Mouse (Mus musculus) right cerebral cortex, postnatal 14 days (tissue): ENCODE results near the gene Syngr1.

Experiments
- DNase-seq: peaks from one replicate; pipeline ENCODE4 v3.0.0; 2022

The Syngr1 gene

GRCm38 (mm10) chr15:80092041-80092441 lies 907 bp downstream of the Syngr1 start:
- DNase-seq = no peak

DNA sequence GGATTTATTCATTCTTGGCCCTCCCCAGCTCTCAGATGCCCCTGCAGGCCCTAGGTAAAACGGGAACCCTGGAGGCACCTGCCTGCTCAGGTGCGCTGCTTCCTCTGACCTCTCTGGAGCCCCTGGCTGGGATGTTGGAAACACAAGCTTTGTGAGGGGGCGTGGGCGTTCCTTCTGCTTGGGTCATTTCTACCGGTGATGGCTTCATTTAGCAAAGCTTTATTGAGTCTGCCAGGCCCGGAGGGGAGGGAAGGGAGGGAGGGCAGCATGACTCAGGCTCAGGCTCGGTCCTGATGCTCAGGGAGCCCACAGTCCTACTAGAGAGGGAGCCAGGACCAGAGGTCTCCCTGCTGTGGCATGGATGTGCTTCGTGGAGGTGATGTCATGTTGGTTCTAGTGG lies 1.5 kb downstream of the Syngr1 start:
- no peak for DNase-seq

DNA sequence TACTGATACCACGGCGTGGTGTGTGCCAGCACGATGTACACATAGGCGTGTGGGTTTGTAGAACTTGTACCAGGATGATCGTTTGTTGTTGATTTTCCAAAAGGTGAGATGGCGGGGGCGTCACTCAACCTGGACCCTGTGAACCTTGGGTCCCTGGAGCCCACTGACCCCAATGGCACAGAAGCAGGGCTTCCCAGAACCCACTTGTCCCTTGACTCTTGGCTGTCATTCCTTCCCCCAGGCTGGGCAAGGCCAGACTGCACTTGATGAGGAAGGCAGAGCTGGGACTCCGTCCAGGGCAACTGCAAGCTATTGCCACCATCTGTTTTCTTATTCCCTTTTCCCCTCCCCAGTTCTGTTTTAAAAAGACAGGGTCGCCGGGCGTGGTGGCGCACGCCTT lies 3.1 kb downstream of the Syngr1 start:
- DNase-seq = no peak

- no peak for DNase-seq
These were observed 4.5 kb downstream of the Syngr1 start for GRCm38 (mm10) chr15:80095596-80095995.

DNA sequence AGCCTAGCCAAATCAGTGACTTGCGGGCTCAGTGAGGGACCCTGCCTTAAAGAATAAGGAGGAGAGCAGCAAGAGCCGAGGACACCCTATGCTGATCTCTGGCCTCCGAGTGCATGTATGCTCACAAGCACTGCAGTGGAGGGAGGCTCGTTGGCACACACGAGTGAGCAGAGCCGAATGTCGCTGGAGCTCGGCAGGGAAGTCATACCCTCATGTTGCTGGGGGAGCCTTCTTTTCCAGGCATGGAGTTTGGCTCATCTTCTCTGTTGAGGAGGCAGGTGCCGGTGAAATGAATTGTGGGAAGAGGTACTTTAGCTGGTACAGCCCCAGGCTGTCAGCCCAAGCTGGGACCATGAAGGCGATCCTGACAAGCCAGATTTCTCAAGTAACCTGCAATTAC lies 5.3 kb downstream of the Syngr1 start:
- no peak for DNase-seq

DNA sequence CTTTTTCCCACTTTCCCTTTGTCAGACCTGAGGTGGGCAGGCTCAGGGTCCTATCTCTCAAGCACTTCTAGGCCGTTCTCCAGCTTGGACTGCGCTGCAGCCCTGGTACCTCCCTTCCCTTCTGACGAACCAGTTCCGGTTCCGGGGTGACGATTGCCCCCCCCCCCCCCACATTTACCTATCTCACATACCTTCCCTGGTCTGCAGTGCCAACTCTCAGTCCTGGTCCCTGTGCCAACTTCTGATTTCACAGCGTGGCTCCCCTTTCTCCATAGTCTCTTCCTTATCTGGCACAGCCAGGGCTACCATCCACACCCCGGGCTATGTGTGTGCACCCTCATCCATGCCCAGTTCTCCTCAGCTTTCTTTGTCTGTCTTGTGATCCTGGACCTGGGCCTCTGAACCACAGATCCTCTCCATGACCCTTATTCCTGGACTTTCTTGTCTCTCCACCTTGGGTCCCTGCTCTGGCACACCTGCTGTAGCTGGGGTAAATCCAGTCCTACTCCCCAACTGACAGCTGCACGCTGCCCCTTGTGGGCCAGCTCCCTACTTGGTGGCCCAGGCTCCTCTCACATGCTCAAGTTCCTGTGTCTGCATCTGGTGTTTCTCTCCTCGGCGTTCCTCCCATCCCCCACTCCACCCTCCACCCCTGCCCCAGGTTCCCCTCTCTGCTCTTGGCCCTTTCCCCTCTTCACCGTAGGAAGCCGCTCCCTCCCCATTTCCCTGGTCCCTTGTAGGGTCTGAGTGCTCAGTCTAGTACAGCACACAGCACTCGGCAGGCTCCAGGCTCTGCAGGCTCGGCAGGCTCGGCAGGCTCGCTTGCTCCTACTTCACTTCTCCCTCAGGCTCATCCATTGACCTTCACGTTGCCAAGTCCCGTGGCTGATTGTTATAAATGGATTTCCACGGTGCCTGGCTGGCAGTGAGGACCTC lies 6.1 kb downstream of the Syngr1 start:
- DNase-seq = no peak

DNA sequence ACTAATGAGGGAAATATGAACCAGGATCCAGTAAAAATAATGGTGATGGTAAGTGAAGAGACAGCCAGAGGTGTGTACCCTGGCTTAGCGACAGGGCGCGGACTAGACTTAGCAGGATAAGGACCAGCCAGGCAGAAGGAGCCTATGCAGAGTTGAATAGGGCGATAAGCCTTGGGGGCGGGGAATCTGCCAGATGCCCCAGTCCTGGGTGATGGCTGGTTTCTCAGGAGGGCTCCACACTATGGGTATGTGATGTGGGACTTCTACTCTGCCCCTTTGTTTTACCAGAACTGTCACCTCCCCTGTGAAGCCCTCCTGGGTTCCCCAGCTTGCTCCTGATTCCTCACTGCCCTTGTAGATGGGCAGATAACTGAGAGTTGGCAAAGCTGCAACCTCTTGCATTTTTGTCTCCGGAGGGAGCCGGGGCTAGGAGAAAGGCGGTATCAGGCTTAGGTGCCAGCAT lies 6.9 kb downstream of the Syngr1 start:
- no peak for DNase-seq

- no peak for DNase-seq
These were observed 7.7 kb downstream of the Syngr1 start for GRCm38 (mm10) chr15:80098809-80099208.

- no peak for DNase-seq
These were observed 8.3 kb downstream of the Syngr1 start for GRCm38 (mm10) chr15:80099477-80099876.

DNA sequence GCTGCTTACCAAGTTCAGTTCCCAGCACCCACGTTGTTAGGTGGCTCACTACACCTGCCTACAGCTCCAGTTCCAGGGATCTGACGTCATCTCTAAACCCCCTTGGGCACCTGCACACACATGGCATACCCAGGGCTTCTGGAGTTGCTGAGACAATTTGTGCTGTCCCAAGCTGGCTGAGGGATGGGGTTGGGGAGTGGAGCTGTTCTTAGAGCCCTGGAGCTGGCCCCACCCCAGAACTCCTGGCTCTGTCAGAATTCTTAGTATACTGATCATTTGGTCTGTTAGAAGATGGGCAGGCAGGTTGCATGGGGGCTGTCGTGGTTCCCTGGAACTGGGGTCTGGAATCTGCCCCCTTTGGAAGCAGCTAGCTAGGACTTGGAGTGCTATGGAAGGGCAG lies 9.1 kb downstream of the Syngr1 start:
- no peak for DNase-seq

GRCm38 (mm10) chr15:80100871-80101270 lies 9.7 kb downstream of the Syngr1 start:
- DNase-seq = no peak

- no peak for DNase-seq
These were observed 10.4 kb downstream of the Syngr1 start for GRCm38 (mm10) chr15:80101503-80101902.

DNA sequence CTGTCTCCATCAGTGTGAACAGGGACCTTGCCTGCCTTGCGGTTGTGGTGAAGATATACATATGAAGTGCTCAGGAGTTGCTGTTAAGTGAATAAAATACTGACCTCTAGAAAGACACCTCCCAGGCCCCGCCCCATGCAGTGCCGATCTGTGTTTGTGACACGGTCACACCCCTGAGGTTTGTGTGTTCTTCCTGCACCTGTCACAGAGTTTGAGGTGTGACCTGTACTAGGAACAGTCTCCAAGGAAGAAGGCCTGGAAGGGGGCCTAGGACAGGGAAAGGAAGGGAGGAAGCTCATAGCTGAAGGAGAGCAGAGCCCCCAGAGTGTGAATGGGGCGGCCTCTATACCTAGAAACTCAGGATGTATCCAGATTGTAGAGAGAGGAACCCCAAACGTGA lies 11.4 kb downstream of the Syngr1 start:
- DNase-seq = no peak

DNA sequence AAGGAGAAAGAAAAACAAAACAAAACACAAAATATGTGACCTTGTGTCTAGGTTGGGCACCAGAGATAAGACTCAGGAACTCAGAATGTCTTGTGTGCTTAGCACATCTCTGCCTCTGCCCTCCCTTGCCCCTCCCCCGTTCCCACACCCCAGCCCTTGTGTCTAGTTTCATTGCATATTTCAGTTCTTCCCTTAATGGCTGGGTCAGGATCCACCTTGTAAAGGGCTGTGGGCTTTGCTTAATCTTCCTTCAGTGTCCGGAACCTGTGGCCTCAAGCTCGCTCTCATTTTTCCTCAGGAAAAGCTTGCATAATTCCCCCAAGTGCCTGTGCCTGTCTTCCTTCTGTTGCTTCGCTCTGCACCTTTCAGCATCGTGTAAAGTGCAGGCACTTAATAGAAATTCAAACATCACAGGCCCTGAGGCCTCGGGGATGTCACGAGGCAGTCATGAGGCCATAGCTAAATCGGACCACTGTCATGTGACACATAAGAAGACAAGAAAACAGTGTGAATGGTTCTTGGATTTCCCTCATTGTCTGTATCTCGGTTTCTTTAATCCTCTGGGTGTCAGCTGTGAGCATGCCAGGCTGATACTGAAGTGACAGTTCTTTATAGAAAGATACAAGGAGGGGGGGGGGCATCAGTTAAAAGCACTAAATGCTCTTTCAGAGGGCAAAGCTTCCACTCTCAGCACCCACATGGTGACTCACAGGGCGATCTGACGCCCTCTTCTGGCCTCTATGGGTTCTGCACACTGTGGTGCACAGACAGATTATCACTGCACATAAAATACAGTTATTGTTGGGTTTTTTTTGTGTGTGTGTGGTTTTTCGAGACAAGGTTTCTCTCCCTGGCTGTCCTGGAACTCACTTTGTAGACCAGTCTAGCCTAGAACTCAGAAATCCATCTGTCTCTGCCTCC lies 14.6 kb downstream of the Syngr1 start:
- DNase-seq = no peak

DNA sequence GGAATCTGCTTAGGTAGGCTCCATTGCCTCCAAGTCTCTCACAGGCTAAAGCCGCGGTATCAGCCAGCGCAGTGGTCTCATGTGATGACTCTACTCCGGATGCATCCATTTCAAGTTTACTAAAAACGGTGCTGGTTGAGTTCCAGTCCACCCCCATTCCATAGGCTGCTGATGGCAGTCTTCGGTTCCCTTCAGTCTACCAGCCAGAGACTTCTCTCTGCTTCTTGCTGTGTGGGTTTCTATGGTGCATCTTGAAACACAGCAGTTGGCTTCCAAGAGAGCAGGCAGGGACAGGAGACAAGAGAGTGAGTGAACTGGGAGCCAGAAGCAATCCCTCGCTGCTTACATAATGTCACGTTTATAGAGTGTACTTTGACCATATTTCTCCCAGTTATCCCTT lies 16.0 kb downstream of the Syngr1 start:
- no peak for DNase-seq

DNA sequence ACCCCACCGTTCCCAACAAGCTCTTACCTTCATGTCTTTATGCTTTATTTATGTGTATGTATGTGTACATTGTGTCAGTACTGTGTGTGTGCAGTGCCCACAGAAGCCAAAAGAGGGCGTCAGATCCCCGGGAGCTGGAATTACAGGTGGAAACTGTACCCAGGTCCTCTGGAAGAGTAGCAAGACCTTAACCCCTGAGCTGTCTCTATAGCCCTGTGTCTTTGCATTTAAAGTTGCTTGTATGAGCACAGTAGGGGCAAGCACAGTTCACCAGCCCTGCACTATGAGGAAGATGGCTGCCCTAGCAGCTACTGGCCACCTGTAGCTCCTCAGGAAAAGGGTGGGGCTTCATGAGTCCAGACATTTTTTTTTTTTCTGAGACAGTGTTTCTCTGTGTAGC lies 16.4 kb downstream of the Syngr1 start:
- DNase-seq = no peak

- DNase-seq = no peak
These were observed 20.3 kb downstream of the Syngr1 start for GRCm38 (mm10) chr15:80111436-80111835.

- DNase-seq = no peak
These were observed 21.4 kb downstream of the Syngr1 start for GRCm38 (mm10) chr15:80112499-80112898.

DNA sequence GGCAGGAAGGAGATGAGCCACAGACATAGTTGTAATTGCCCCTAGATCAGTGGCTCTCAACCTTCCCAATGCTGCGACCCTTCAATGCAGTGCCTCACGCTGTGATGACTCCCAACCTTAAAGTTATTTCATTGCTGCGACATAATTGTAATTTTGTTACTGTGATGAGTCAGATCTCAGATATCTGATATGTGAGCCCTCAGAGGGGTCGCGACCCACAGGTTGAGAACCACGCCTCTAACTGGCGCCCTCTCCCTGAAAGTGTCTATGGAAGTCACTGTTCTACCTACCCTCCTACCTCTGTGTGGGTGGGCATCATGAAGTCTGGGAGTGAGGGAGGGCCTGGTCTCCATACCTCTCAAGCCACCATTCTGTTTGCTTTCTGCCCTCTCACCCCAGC lies 23.3 kb downstream of the Syngr1 start:
- DNase-seq = no peak

- DNase-seq = no peak
These were observed 24.1 kb downstream of the Syngr1 start for GRCm38 (mm10) chr15:80115256-80115655.

DNA sequence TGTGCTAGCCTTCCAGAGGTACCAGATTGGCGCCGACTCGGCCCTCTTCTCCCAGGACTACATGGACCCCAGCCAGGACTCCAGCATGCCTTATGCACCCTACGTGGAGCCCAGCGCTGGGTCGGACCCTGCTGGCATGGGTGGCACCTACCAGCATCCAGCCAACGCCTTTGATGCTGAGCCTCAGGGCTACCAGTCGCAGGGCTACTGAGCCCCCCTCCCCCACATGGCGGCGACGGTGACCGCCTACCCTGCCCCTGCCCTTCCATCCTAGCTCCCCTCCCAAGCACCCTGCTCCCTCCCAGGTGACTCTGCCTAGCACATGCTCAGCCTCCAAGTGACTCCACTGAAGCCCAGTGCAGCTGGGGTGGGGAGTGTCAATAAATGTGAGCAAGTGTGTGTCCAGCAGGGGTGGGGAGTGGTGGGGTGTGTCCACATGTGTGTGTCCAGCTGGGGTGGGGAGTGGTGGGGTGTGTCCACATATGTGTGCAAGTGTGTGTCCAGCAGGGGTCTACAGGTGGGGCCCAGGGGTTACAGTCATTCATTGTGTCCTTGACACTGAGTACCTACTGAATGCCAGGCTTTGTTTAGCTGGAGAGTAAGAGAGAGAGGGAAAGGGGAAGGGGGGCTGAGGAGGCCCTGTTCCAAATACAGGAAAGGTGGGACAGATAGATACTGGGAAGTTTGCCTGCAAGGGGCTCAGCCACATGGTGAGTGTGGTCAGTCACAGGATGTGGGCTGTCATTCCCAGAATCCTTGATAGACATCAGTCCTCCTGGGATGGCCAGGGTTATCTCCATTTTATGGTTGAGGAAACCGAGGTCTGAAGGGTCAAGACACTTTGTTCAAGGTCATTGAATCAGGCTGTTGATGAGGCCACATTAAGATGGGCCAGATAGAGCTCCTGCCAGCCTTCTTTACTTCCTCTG lies 25.0 kb downstream of the Syngr1 start:
- no peak for DNase-seq

GRCm38 (mm10) chr15:80117154-80117553 lies 26.0 kb downstream of the Syngr1 start:
- no peak for DNase-seq

- no peak for DNase-seq
These were observed 27.9 kb downstream of the Syngr1 start for GRCm38 (mm10) chr15:80119076-80119475.
